Mouse (Mus musculus): Measurements from ENCODE around the gene Hist1h4m.
"Not testable (repeated sequence)": the region's sequence is repeated elsewhere in the genome, so short reads cannot be mapped to it uniquely, and the experiment has no call there.

DNA sequence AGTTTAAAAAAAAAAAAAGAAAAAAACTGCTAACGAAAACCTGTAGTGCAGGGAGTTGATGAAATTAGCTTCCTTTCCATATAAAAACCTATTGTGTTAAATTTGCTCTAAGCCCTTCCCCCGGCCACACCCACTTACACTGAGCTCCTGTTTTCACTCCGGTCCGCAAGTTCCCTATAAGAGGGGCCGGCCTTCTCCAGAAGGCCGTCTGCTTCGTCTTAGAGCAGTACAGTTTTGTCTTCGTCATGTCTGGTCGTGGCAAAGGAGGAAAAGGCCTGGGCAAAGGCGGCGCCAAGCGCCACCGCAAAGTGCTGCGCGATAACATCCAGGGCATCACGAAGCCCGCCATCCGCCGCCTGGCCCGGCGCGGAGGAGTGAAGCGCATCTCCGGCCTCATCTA is at the start of gene Hist1h4m:
- TF ChIP-seq POLR2A (IDR thresholded peaks at IDR 0.05; ENCODE audit: control insufficient read depth, extremely low read depth, insufficient read depth, low read length, poor library complexity); CTCF (IDR thresholded peaks at IDR 0.05; ENCODE audit: borderline replicate concordance, control insufficient read depth, extremely low read depth, insufficient read depth, low read length, poor library complexity): not testable (repeated sequence)

Measured in thymus, adult 2 months (tissue).